Mouse (Mus musculus) neural tube, embryonic 10.5 days (tissue): Measurements from ENCODE around the gene Gpr35.
"Not testable (repeated sequence)": the region's sequence is repeated elsewhere in the genome, so short reads cannot be mapped to it uniquely, and the experiment has no call there.

ENCODE experiments used
- DNase-seq: peaks from one replicate; pipeline ENCODE4 v3.0.0-alpha.2; 2017; ENCODE audit warnings: low spot score; ENCODE audit errors: extremely low spot score

The Gpr35 gene

GRCm38 (mm10) chr1:92933611-92934010 lies 17.1 kb upstream of the Gpr35 start:
- DNase-seq: no peak

- DNase-seq: peak; percentile 95
These were observed 16.4 kb upstream of the Gpr35 start, which contains the start of gene Capn10 for GRCm38 (mm10) chr1:92934182-92934827. Gene Capn10 (plus strand): TSS chr1:92934376.

- no peak for DNase-seq
These were observed 15.4 kb upstream of the Gpr35 start for GRCm38 (mm10) chr1:92935054-92935962.

GRCm38 (mm10) chr1:92935977-92936376 lies 14.7 kb upstream of the Gpr35 start:
- DNase-seq: no peak

GRCm38 (mm10) chr1:92936467-92936866 lies 14.2 kb upstream of the Gpr35 start:
- no peak for DNase-seq

- DNase-seq: no peak
These were observed 12.9 kb upstream of the Gpr35 start for GRCm38 (mm10) chr1:92937797-92938196.

- DNase-seq: no peak
These were observed 10.9 kb upstream of the Gpr35 start for GRCm38 (mm10) chr1:92939746-92940145.

GRCm38 (mm10) chr1:92943219-92943989 lies 7.3 kb upstream of the Gpr35 start:
- DNase-seq: no peak

GRCm38 (mm10) chr1:92947966-92948365 lies 2.7 kb upstream of the Gpr35 start:
- DNase-seq: no peak

- peak; percentile 22 for DNase-seq
These were observed 1.2 kb upstream of the Gpr35 start for GRCm38 (mm10) chr1:92949426-92949825.

- DNase-seq: no peak
These were observed 3.0 kb downstream of the Gpr35 start for GRCm38 (mm10) chr1:92953641-92954040.

GRCm38 (mm10) chr1:92956571-92957335 lies 6.1 kb downstream of the Gpr35 start:
- DNase-seq: not testable (repeated sequence)

- no peak for DNase-seq
These were observed 8.3 kb downstream of the Gpr35 start for GRCm38 (mm10) chr1:92958999-92959398.

GRCm38 (mm10) chr1:92970791-92971190 lies 20.1 kb downstream of the Gpr35 start:
- DNase-seq: not testable (repeated sequence)

- DNase-seq: no peak
These were observed 21.5 kb downstream of the Gpr35 start for GRCm38 (mm10) chr1:92971879-92972795.

GRCm38 (mm10) chr1:92972854-92973253 lies 22.2 kb downstream of the Gpr35 start:
- no peak for DNase-seq

- DNase-seq: no peak
These were observed 25.5 kb downstream of the Gpr35 start for GRCm38 (mm10) chr1:92976141-92976566.

- DNase-seq: no peak
These were observed 28.0 kb downstream of the Gpr35 start for GRCm38 (mm10) chr1:92978645-92979044.

- DNase-seq: no peak
These were observed 28.5 kb downstream of the Gpr35 start for GRCm38 (mm10) chr1:92979073-92979602.
